Mouse (Mus musculus) frontal cortex, postnatal 14 days (tissue): ENCODE results near the gene Pradc1.
"Not testable (repeated sequence)": the region's sequence is repeated elsewhere in the genome, so short reads cannot be mapped to it uniquely, and the experiment has no call there.

Experiments
- DNase-seq, 2 experiments: peaks; one replicate each; pipeline ENCODE4 v3.0.0; 2022; ENCODE audit warnings: low spot score in 2 of 2

The Pradc1 gene

GRCm38 (mm10) chr6:85450697-85451663 lies 790 bp downstream of the Pradc1 start, which contains the start of gene Cct7:
Gene Cct7, plus strand, starts transcription at chr6:85451514.
- DNase-seq, result peak; percentile 99

GRCm38 (mm10) chr6:85450140-85450539 lies 1.6 kb downstream of the Pradc1 start:
- not testable (repeated sequence) for DNase-seq

DNA sequence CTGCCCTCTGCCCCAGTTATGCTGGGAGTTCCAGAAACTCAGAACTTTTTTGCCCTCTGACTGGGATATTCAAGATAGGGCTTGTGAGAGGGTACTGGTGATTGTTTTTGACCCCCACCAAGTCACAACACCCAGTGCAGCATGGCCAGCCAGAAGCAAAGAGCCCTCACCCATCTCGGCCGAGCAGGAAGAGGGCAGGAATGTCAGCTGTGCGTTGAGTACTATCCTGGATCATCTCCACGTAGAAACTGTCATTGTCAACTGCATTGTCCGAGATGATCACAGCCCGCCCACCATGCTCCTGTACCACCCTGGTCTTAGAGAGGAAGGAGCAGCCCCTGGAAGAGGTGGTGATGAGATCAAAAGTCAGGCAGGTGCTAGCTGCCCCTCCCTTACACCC lies 4.4 kb downstream of the Pradc1 start:
- DNase-seq, result no peak

GRCm38 (mm10) chr6:85445286-85445685 lies 6.5 kb downstream of the Pradc1 start:
- DNase-seq, result no peak

- DNase-seq, result no peak
These were observed 7.4 kb downstream of the Pradc1 start for GRCm38 (mm10) chr6:85444266-85444965.

GRCm38 (mm10) chr6:85443488-85444233 lies 8.1 kb downstream of the Pradc1 start:
- no peak for DNase-seq

DNA sequence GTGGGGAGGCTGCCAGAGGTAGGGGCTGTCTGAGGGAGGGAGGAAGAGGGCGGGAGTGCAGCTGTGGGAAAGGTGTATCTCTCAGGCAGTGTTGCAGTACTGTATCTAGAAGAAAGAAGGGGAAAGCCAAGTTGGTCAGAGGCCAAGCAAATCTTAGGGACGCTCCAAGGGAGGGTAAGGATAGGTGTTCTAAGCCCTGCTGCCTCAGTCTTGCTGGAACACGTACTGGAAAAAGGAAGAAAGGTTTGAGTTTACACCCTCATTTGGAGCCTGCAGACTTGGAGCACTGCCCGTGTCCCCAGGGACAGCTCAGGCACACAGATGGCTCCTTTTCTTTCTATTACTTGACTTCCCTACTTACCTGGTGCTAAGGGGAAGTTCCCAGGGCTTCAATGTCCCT lies 10.6 kb downstream of the Pradc1 start:
- no peak for DNase-seq

DNA sequence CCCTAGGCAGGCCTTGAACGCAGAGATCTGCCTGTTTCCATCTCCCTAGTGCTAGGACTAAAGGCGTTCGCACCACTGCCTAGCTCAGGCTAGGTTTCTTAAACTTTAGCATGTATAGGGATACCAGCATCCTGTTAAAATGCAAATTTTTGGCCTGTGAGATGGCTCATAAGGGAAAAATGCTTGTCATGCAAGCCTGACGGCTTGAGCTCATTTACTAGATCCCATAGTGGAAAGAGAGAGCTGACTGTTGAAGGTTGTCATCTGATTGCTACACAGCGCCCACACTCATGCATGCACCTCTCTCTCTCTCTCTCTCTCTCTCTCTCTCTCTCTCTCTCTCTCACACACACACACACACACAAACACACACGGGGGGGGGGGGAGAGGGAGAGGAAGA lies 15.1 kb downstream of the Pradc1 start:
- no peak for DNase-seq

DNA sequence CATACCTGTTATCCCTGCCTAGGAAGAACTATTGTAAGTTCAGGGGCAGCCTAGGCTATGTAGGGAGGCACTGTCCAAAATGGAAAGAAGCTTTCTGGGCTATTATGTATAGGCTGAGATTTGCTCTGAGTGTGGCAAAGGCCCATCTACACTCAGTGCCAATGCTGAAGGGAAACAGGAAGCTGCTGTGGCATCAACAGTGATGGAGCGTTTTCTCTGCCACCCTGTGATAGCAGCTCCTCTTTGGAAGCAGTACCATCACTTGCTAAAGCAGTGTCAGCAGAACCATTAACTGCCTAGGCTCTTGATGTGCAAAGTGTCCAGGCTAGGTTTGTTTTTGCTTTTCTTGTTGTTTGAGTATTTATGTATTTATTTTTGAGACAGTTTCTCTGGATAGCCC lies 15.6 kb downstream of the Pradc1 start:
- no peak for DNase-seq

DNA sequence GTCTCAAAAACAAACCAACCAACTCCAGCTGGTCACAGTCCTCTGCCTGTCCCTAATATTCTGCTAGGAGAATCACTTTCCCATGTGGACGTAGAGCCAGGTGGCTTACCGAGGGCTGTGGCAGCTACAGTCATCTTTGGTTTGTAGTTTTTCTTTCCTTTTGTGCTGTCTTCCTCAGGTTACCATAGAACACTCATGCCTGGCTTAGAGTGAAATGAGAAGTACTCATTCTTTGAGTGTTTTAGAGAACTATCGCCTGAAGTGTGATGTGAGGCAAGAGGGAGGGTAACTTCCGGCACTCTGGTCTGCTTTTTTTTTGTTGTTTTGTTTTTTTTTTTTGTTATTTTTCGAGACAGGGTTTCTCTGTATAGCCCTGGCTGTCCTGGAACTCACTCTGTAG lies 17.9 kb downstream of the Pradc1 start:
- DNase-seq, result no peak

DNA sequence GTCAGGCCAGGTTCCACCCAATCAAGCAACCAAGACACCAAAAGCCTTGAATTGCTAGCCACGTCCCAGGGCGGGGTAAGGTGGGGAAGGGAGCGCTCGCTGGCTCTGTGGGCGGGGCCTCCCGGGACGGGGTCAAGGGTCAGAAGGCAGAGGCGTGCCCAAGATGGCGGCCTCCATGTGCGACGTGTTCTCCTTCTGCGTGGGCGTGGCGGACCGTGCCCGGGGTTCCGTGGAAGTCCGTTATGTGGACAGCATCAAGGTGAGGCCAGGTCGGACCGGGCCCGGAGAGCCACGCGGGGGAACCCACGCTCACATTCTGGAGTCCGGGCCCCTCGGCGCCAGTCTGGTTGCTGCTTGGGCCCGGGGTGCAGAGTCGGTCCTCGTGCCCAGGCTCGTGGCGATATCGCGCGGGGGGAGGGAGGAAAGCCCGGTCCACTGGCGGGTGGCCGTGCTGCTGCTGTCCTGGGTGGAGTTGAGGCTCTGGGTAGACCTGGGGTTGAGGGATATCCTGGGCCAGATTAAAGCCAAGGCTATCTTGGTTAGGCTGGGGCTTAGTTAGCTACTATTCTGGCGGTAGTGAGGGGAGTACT lies 19.8 kb downstream of the Pradc1 start, which contains the start of gene Smyd5:
Smyd5 (plus strand) TSS at position 148 of the 590 bp plus-strand sequence.
- DNase-seq, result peak; percentile 70 to 71

DNA sequence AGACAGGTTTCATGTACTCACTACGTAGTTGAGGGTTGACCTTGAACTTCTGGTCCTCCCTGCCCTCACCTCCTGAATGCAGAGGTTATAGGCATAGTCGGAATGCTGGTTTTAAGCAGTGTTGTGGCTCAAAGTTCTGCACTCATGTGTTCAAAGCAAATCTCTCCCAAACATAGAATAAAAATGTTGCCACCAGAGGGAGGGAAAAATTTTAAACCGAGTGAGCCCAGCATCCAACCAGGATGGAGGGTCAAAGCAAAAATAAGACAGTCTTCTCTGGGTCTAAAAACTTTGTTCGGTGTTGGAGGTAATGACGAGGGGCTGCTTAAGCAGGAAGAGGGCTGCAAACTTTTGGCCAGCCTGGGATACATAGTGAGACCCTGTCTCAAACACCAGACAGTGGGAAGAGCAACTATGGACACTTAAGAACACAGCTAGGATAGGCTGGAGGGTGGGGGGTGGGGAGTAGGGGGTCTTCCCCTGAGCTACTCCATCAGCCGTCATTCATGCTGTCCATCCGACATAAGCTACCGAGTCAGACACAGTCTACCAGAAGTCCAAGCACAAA lies 20.4 kb downstream of the Pradc1 start:
- no peak for DNase-seq

DNA sequence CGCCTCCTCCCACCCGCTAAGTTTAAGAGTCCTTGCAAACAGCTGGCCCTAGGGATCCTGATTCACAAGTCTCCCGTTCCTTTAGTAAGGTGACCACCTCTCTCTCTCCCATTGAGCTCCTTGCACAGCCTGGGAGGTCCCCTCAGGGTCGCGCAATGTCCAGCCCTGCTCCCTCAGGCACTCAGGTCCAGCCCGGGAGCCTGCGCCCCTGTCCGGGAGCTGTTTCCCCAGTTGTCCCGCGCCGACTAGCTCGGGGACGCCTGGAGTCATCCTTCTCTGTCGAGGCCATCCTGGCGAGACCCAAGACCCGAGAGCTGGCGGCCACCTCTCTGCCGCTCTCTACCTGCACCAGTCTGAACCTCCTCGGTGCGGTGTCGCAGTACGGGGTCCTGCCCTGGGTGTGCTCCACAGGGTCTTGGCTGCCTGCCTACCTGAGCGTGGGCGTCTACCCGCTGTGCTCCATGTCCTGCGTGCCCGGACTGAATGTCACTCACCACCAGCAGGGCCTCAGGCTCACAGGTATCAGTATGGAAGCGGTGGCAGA lies 27.9 kb downstream of the Pradc1 start, which contains the start of gene Noto:
Noto (plus strand) TSS at position 51 of the 544 bp plus-strand sequence.
- no peak for DNase-seq

- no peak for DNase-seq
These were observed 32.6 kb downstream of the Pradc1 start for GRCm38 (mm10) chr6:85419150-85419549.

DNA sequence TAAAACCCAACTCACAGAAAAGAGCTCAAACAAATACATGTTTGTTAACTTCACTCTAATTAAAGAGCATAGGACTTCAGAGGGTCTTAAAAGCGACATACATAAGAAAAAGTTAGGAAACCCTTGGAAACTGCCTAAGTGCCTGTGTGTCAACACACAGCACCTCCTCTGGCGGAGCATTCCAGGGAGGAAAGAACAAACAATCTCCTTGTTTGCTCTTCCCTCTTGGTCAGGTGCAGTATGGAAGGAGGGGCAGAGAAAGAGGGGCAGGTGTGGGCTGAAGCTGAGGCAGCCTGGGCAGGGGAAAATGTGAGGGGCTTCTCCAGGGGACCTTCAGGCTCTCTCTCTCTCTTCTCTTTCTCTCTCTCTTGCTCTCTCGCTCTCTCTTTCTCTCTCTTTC lies 35.9 kb downstream of the Pradc1 start:
- DNase-seq, result no peak

GRCm38 (mm10) chr6:85410771-85411273 lies 40.9 kb downstream of the Pradc1 start:
- peak in 1 of 2 experiments; percentile 48 for DNase-seq

- DNase-seq, result no peak
These were observed 42.8 kb downstream of the Pradc1 start for GRCm38 (mm10) chr6:85409003-85409402.

- DNase-seq, result no peak
These were observed 48.7 kb downstream of the Pradc1 start for GRCm38 (mm10) chr6:85403039-85403438.

- DNase-seq, result no peak
These were observed 49.2 kb downstream of the Pradc1 start for GRCm38 (mm10) chr6:85402613-85403012.

- DNase-seq, result no peak
These were observed 52.1 kb downstream of the Pradc1 start for GRCm38 (mm10) chr6:85399715-85400114.

GRCm38 (mm10) chr6:85397165-85397564 lies 54.6 kb downstream of the Pradc1 start:
- DNase-seq, result peak in 1 of 2 experiments; percentile 49
